Mouse (Mus musculus) urinary bladder, postnatal 14 days (tissue): Measurements from ENCODE around the gene Slc35c1.

ENCODE experiments used
- DNase-seq: peaks from one replicate; pipeline ENCODE4 v3.0.0; 2021; ENCODE audit warnings: low spot score

Slc35c1 gene

GRCm38 (mm10) chr2:92434375-92434745 is 26.0 kb downstream of the Slc35c1 start:
- DNase-seq = no peak

- DNase-seq = peak; percentile 99
These were observed 26.6 kb downstream of the Slc35c1 start, which contains the start of gene Cry2 for GRCm38 (mm10) chr2:92433578-92434374. Gene Cry2 (minus strand): TSS chr2:92434043.

GRCm38 (mm10) chr2:92432299-92433295 is 27.7 kb downstream of the Slc35c1 start:
- peak; percentile 80 for DNase-seq

GRCm38 (mm10) chr2:92431611-92432179 is 28.6 kb downstream of the Slc35c1 start:
- no peak for DNase-seq

GRCm38 (mm10) chr2:92430723-92431541 is 29.4 kb downstream of the Slc35c1 start:
- DNase-seq = peak; percentile 77

- DNase-seq = no peak
These were observed 30.2 kb downstream of the Slc35c1 start for GRCm38 (mm10) chr2:92430089-92430488.

- DNase-seq = peak; percentile 88
These were observed 32.5 kb downstream of the Slc35c1 start for GRCm38 (mm10) chr2:92427882-92428281.

- peak; percentile 62 for DNase-seq
These were observed 33.9 kb downstream of the Slc35c1 start for GRCm38 (mm10) chr2:92426426-92426825.

GRCm38 (mm10) chr2:92425366-92425765 is 35.0 kb downstream of the Slc35c1 start:
- no peak for DNase-seq

GRCm38 (mm10) chr2:92424462-92425308 is 35.7 kb downstream of the Slc35c1 start:
- DNase-seq = no peak

GRCm38 (mm10) chr2:92423702-92424461 is 36.5 kb downstream of the Slc35c1 start:
- peak; percentile 92 for DNase-seq

GRCm38 (mm10) chr2:92423156-92423555 is 37.2 kb downstream of the Slc35c1 start:
- DNase-seq = no peak

GRCm38 (mm10) chr2:92422388-92423135 is 37.8 kb downstream of the Slc35c1 start:
- DNase-seq = no peak

- DNase-seq = no peak
These were observed 38.5 kb downstream of the Slc35c1 start for GRCm38 (mm10) chr2:92421723-92422387.

GRCm38 (mm10) chr2:92411705-92412104 is 48.6 kb downstream of the Slc35c1 start:
- no peak for DNase-seq

- DNase-seq = no peak
These were observed 51.9 kb downstream of the Slc35c1 start for GRCm38 (mm10) chr2:92408309-92409045.

- DNase-seq = no peak
These were observed 54.7 kb downstream of the Slc35c1 start for GRCm38 (mm10) chr2:92405687-92406086.

GRCm38 (mm10) chr2:92404737-92405136 is 55.6 kb downstream of the Slc35c1 start:
- DNase-seq = no peak
